8 mouse cellular contexts compared by ENCODE assay signal in the genomic region with DNA sequence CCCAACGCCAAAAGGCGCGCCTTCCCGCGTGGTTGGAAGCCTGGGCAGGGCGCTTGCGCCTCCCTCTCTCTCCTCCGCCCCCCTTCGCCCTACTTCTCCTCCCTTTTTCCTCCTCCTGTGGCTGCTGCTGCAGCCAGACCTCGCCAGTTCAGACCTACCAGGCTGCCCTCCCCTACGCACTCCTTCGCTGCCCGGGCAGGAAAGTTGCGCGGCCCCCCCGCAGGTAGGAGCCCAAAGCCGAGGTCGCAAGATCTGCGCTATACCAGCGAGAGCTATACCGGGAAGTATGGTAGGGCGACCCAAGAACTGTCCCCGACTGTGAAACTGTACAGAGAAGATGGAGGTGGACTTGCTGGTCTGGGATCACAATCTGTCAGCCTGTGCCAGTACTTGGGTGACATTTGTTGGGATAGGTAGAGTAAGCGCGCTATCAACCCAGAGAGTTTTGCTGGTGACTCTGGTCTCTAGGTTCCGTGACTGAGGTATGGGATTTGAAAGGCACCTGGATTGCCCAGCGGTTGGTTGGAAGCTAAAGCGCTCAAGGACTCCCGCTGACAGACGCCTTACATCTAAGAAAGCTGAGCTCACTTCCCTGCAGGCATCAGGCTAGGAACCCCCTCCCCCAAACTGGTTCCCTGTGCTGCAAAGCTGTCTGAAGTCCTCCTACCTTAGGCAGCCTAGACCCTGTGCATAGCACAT. TPM values are rescaled to one million over a fixed set of nuclear protein-coding genes. Genes with fewer than 3 reads are reported as not detected.
DNase-seq lines count a peak whose midpoint lies in the region; ATAC-seq and TF ChIP-seq lines count a peak whose summit lies in the region.

A gene (plus strand): TSS at position 103 of the 699 bp plus-strand sequence.

- no peak for ATAC-seq in erythroblast, adult 5-6 weeks (replicated peaks; ENCODE audit: low FRiP score, poor library complexity, severe bottlenecking)
- peak; percentile 88 for ATAC-seq in forebrain, embryonic 12.5 days (ENCODE audit: low FRiP score)
- ATAC-seq in liver, postnatal 0 days = no peak
- no peak for ATAC-seq in CD4-positive, CD25-positive, alpha-beta regulatory T cell, adult 4 months

- H3K4me1 ChIP-seq in erythroblast, embryonic 14.5 days (ENCODE audit: control insufficient read depth) = no peaks in the 10 kb centered on the region
- H3K4me1 ChIP-seq in forebrain, embryonic 12.5 days = peaks cover 17% of the 10 kb centered on the region; the same call in 1 of the 2 replicates
- no peaks in the 10 kb centered on the region for H3K4me1 ChIP-seq in liver, postnatal 0 days (ENCODE audit: insufficient read depth)

- no peaks in the 10 kb centered on the region for H3K36me3 ChIP-seq in erythroblast, embryonic 14.5 days (ENCODE audit: control insufficient read depth)
- H3K36me3 ChIP-seq in forebrain, embryonic 12.5 days (replicated peaks) = no peaks in the 10 kb centered on the region
- H3K36me3 ChIP-seq in liver, postnatal 0 days (replicated peaks; ENCODE audit: insufficient read depth, low read length) = no peaks in the 10 kb centered on the region

- TF ChIP-seq EP300 in liver, postnatal 0 days (IDR thresholded peaks at IDR 0.05; ENCODE audit: low read depth) = no peak

- H3K4me3 ChIP-seq in erythroblast, embryonic 14.5 days (replicated peaks) = peak within 1 kb of the TSS; percentile 5
- peak within 1 kb of the TSS; percentile 43 for H3K4me3 ChIP-seq in forebrain, embryonic 12.5 days (replicated peaks)
- peak within 1 kb of the TSS; percentile 28 for H3K4me3 ChIP-seq in liver, postnatal 0 days (ENCODE audit: low read depth, low read length)

- peak within 1 kb of the TSS; percentile 56 for H3K9ac ChIP-seq in forebrain, embryonic 12.5 days
- no peak within 1 kb of the TSS for H3K9ac ChIP-seq in liver, postnatal 0 days (replicated peaks)

- H3K9me3 ChIP-seq in erythroblast, embryonic 14.5 days (ENCODE audit: control insufficient read depth, low read length) = no peaks in the 10 kb centered on the region
- no peaks in the 10 kb centered on the region for H3K9me3 ChIP-seq in forebrain, embryonic 12.5 days
- H3K9me3 ChIP-seq in liver, postnatal 0 days (ENCODE audit: low read length) = no peaks in the 10 kb centered on the region

- intact Hi-C loops in heart, postnatal 25 days (cut with DNase I) = no loop called here

- H3K27me3 ChIP-seq in erythroblast, embryonic 14.5 days (ENCODE audit: control insufficient read depth) = peaks cover 14% of the 10 kb centered on the region
- H3K27me3 ChIP-seq in forebrain, embryonic 12.5 days = peaks cover 21% of the 10 kb centered on the region
- H3K27me3 ChIP-seq in liver, postnatal 0 days (ENCODE audit: insufficient read depth, low read length) = peaks cover 8% of the 10 kb centered on the region; the same call in 1 of the 2 replicates

- under 1% methylated on average over 28 of the region's 30 CpGs for WGBS in forebrain, embryonic 12.5 days
- 3% methylated on average over 30 of the region's 30 CpGs for WGBS in liver, postnatal 0 days (ENCODE audit: insufficient replicate concordance)

- no peak within 1 kb of the TSS for H3K27ac ChIP-seq in forebrain, embryonic 12.5 days
- no peak within 1 kb of the TSS for H3K27ac ChIP-seq in liver, postnatal 0 days (ENCODE audit: low read depth)

- TF ChIP-seq CTCF in liver, postnatal 0 days (IDR thresholded peaks at IDR 0.05; ENCODE audit: low read depth) = no peak

- H3K4me2 ChIP-seq in forebrain, embryonic 12.5 days = peak within 1 kb of the TSS; percentile 79
- peak within 1 kb of the TSS; percentile 67 for H3K4me2 ChIP-seq in liver, postnatal 0 days (ENCODE audit: low read depth, low read length)

- DNase-seq in heart, postnatal 25 days (ENCODE audit: low spot score) = no peak
- DNase-seq in kidney, postnatal 36 days = peak; percentile 51 to 63
- peak; percentile 14 for DNase-seq in liver, postnatal 0 days
- DNase-seq in ovary, adult 18-20 months (ENCODE audit: low spot score) = peak; percentile 26

RNA-seq across cellular contexts. Expression of the gene that starts here (rescaled TPM):
- not detected in 2 replicates for polyA plus RNA-seq in erythroblast, embryonic 14.5 days (2012)
- total RNA-seq in erythroblast, adult 5-6 weeks (2015; ENCODE audit: low replicate concordance) = not detected in 2 replicates
- total RNA-seq in erythroblast, adult 5-6 weeks (2017; ENCODE audit: low replicate concordance) = not detected in 2 replicates
- polyA plus RNA-seq in forebrain, embryonic 12.5 days (2016; fragmentation: Nextera tagmentation; extraction: Ambion mirVana) = 5.2 and 6.7 TPM in 2 replicates
- 10 to 100 TPM; 16.0 to 20.7 TPM for total RNA-seq in heart, postnatal 25 days (2021)
- polyA plus RNA-seq in liver, postnatal 0 days (2015; fragmentation: Nextera tagmentation; extraction: Ambion mirVana) = 2.3 and 2.5 TPM in 2 replicates
- not detected for polyA plus RNA-seq in CD4-positive, CD25-positive, alpha-beta regulatory T cell, adult 4 months (2017; shearing (Covaris generic))

Comparison
In these comparisons a context has a peak if more than half of its experiments do, and no peak if none do; other contexts are left out.
1. RNA of the gene that starts here (total RNA-seq): 16.0 to 20.7 TPM in heart, postnatal 25 days; not detected in erythroblast, adult 5-6 weeks; every median in the first group is over 10 times any median in the second.
2. Peak in every context shown above with its lines, with median percentiles within 50 percentile points of each other: H3K4me3 ChIP-seq.